Mouse (Mus musculus): ENCODE results near the gene Tmem38b. TPM values are rescaled to one million over a fixed set of nuclear protein-coding genes. Genes with fewer than 3 reads are reported as not detected.

The Tmem38b gene
- total RNA-seq, 2 experiments from 2014 or later = 19.1 to 21.2 TPM

GRCm38 (mm10) chr4:53830016-53830415 lies 4.2 kb downstream of the Tmem38b start:
- DNase-seq = peak in 1 of 2 experiments; percentile 19

- DNase-seq = no peak
These were observed 4.7 kb downstream of the Tmem38b start for GRCm38 (mm10) chr4:53830579-53830978.

GRCm38 (mm10) chr4:53832321-53832720 lies 6.5 kb downstream of the Tmem38b start:
- DNase-seq = peak; percentile 34 to 37

- no peak for DNase-seq
These were observed 11.1 kb downstream of the Tmem38b start for GRCm38 (mm10) chr4:53836978-53837377.

- no peak for DNase-seq
These were observed 14.5 kb downstream of the Tmem38b start for GRCm38 (mm10) chr4:53840158-53840870.

GRCm38 (mm10) chr4:53843553-53843952 lies 17.7 kb downstream of the Tmem38b start:
- peak; percentile 12 to 26 for DNase-seq

- DNase-seq = peak in 1 of 2 experiments; percentile 36
These were observed 19.2 kb downstream of the Tmem38b start for GRCm38 (mm10) chr4:53844835-53845619.

GRCm38 (mm10) chr4:53845656-53846055 lies 19.8 kb downstream of the Tmem38b start:
- DNase-seq = no peak

- no peak for DNase-seq
These were observed 20.5 kb downstream of the Tmem38b start for GRCm38 (mm10) chr4:53846326-53846725.

- DNase-seq = no peak
These were observed 21.7 kb downstream of the Tmem38b start for GRCm38 (mm10) chr4:53847541-53847940.

- DNase-seq = no peak
These were observed 22.5 kb downstream of the Tmem38b start for GRCm38 (mm10) chr4:53848308-53848707.

- no peak for DNase-seq
These were observed 23.0 kb downstream of the Tmem38b start for GRCm38 (mm10) chr4:53848816-53849215.

- DNase-seq = no peak
These were observed 24.0 kb downstream of the Tmem38b start for GRCm38 (mm10) chr4:53849804-53850203.

GRCm38 (mm10) chr4:53853333-53853732 lies 27.5 kb downstream of the Tmem38b start:
- DNase-seq = no peak

- DNase-seq = no peak
These were observed 34.1 kb downstream of the Tmem38b start for GRCm38 (mm10) chr4:53859944-53860343.

- DNase-seq = no peak
These were observed 36.3 kb downstream of the Tmem38b start for GRCm38 (mm10) chr4:53862101-53862500.

- no peak for DNase-seq
These were observed 38.4 kb downstream of the Tmem38b start for GRCm38 (mm10) chr4:53864098-53864820.

- no peak for DNase-seq
These were observed 40.6 kb downstream of the Tmem38b start for GRCm38 (mm10) chr4:53866459-53866858.

GRCm38 (mm10) chr4:53878542-53879417 lies 52.9 kb downstream of the Tmem38b start:
- DNase-seq = no peak

- no peak for DNase-seq
These were observed 57.3 kb downstream of the Tmem38b start for GRCm38 (mm10) chr4:53882921-53883682.

All from layer of hippocampus, postnatal 36 days (tissue).